Mouse (Mus musculus) induced T-regulatory cell, adult 2 months (primary cell): ENCODE measurements around the gene Dhx8.

Source experiments
- DNase-seq: peaks from one replicate; pipeline ENCODE4 v3.0.0-alpha.2; 2012; ENCODE audit warnings: low read depth

The Dhx8 gene

DNA sequence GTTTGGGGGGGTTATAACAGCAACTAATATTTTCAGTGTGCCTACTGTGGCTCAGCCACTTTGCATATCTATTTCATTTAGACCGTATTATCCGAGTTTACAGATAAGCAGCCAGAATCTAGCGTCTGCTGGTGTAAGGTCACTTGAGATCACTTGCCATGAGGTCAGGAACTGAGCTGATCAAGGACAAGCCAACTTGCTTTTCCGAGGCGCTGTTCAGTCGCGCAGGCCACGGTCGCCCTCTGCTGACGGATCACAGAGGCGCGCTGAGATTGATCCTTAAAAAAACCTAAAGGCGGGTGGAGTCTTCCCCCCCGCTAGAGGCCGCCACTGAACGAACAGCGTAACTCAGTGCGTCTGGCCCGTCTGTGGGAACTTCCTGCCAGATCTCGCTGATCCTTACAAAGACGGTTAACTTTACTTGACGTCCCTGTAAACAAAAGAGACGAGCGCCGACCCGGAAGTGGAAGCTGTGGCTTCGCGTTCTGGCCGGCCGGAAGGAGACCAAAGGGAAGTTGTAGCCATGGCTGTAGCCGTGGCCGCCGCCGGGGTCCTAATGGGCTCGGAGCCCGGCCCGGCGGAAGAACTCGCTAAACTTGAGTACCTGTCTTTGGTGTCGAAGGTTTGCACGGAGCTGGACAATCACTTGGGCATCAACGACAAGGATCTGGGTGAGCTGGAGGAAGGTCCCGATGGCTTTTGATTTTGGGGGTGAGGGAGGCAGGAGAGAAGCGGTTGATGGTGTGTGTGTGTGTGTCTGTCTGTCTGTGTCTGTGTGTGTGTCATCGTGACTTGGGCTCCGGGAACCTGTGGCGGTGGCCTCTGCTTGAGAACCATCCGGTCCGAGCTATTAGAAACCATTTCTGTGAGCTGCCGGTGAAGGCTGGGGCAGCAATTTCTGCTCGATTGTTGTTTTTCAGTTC, at the start of gene Dhx8:
Gene Dhx8, plus strand, starts transcription at position 402 of the 923 bp plus-strand sequence.
- DNase-seq: peak; percentile 99

DNA sequence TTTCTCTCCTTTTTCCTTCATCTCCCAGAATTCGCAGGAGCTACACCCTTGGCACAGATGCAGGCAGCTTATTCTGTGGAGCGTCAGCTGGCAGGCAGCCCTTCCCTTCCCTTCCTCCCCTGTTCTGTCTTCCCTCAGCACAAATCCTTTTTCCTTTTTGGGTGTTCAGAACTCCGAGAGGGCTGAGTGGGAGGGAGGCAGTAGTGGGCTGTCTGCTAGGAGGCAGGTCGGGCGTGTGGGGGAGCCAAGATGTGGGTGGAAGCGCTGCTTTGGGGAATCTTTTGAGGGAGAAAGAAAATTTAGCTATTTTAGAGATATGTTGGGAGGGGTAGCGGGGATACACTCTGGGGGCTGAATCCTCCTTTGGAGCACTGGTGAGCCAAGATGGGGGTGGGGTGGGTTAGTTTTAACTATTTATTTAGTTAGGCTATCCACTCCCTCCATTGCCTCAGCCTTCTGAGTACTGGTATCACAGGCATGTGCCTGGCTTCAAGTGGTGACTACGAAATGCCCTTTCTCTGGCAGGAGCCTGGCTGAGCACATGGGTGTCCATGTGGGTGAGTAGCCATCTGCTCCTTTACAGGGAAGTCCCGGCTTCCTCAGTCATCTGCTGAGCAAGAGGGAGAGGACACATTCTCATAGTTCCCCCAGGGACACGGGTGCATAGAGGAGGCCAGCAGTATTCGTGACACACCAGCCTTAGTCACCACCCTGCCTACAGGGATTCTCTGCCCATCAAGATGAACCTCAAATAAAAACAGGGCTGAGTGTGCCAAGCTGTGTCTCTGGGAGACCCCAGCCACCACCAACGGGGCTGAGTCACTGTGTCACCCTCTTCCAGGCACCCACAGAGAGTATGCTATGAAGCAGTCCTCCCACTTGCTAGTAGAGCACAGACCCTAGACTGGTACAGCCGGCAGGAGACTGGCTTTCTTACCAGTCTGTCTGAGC, 45.1 kb upstream of the Dhx8 start:
- DNase-seq: no peak

GRCm38 (mm10) chr11:101689701-101690113, 43.0 kb upstream of the Dhx8 start:
- DNase-seq: no peak

- DNase-seq: no peak
Observed at GRCm38 (mm10) chr11:101690326-101690725, 42.4 kb upstream of the Dhx8 start.

GRCm38 (mm10) chr11:101695906-101696661, 36.6 kb upstream of the Dhx8 start:
- no peak for DNase-seq

DNA sequence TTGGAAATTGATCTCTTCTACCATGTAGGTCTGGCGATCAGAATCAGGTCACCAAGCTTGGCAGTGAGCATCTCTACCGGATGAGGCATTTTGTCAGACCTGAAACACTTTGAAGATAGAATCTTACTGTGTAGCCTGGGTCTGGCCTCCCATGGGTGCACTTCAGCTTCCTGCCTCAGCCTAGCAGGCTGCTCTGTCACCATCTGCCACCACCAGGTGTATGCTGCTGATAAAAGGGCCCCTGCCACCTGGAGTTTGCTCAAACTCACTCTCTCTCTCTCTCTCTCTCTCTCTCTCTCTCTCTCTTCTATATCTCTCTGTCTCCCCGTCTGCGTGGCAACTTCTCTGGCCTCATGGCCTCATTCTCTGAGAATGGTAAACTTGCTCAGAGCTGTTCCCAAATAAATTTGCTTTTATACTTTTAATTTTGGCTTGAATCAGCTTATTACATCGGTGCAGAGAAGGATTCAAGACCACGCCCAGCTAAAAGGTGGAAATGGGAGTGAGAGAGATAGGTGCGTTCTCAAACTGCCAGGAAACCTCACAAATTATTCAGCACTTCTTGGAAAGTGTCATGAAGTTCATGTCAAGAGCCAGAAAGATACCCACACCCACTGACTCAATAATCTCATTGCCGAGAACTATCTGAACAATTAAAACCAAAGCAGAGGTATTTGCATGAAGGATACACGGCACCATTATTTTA, 35.4 kb upstream of the Dhx8 start:
- peak; percentile 40 for DNase-seq

GRCm38 (mm10) chr11:101698114-101698513, 34.6 kb upstream of the Dhx8 start:
- no peak for DNase-seq

- DNase-seq: no peak
Observed at GRCm38 (mm10) chr11:101699556-101699955, 33.2 kb upstream of the Dhx8 start.

DNA sequence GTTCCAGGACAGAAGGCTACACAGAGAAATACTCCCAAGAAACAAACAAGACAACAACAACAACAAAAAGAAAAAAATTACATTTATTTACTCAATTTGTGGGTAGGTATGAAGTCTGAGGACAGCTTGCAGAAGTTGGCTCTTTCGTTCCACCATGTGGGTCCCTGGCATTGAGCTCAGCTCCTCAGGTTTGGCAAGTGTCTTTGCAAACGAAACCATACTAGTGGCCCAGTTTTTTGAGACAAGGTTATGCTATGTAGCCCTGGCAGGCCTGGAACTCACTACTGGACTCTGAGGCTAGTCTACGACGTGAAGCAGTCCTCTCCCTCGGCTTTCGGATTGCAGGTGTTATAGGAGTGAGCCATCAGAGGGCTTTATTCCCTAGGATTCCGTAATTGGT, 32.7 kb upstream of the Dhx8 start:
- no peak for DNase-seq

DNA sequence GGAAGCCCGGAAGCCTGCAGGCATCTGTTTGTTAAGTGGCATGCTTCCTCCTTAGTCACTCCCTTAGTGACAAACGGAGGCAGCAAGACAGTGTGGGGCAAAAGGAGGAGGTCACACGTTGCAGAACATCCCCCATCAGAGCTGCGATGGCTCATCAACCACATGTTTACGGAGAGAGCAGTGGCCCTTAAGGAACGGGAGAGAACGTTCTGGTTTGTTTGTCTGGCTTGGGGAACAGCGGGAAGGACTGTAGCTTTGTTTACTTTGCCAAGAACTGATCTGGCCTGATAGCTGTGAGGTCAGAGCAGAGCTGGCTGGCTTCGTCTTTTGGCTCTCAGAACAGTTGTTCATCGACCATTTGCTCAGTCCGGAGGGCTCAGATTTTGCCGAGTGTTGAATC, 32.3 kb upstream of the Dhx8 start:
- DNase-seq: no peak

GRCm38 (mm10) chr11:101704081-101704480, 28.6 kb upstream of the Dhx8 start:
- DNase-seq: no peak

GRCm38 (mm10) chr11:101706764-101707448, 25.8 kb upstream of the Dhx8 start:
- no peak for DNase-seq

GRCm38 (mm10) chr11:101708482-101708881, 24.2 kb upstream of the Dhx8 start:
- DNase-seq: no peak

DNA sequence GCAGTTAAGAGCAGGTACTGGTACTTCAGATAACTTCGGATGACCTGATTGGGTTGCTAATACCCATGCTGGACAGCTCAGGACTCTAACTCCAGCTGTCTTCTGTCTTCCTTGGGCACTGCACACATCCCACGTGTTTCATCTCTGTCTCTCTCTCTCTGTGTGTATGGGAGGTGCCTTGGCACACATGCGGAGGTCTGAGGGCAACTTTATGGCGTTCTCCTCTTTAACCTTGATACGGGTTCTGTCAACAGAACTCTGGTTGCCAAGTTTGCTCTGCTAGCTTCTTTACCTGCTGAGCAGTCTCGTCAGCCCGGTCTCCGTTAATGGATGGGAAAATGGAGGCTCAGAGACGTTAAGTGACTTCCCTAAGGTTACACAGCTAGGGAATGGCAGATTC, 19.9 kb upstream of the Dhx8 start:
- DNase-seq: no peak

DNA sequence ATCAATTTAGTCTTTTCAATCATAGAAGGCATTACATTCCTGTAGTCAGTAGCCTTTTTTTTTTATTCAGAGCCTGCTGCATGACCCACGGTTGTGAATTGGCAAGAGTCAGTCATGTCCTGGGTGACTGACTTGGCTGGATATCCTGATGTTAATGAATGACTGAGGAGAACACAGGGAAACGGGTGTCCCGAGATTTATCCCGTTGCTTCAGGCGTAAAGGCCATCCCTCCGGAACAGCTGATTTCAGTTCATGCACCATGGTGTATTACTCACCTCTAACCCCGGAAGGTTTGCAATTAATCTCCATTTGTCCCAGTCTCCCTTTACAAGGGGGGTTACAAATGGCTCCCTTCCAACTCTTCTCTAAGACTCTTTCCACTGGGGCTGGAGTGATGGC, 18.7 kb upstream of the Dhx8 start:
- no peak for DNase-seq

- DNase-seq: no peak
Observed at GRCm38 (mm10) chr11:101718324-101718723, 14.4 kb upstream of the Dhx8 start.

GRCm38 (mm10) chr11:101719986-101720520, 12.7 kb upstream of the Dhx8 start:
- DNase-seq: no peak

- no peak for DNase-seq
Observed at GRCm38 (mm10) chr11:101725043-101725442, 7.7 kb upstream of the Dhx8 start.

DNA sequence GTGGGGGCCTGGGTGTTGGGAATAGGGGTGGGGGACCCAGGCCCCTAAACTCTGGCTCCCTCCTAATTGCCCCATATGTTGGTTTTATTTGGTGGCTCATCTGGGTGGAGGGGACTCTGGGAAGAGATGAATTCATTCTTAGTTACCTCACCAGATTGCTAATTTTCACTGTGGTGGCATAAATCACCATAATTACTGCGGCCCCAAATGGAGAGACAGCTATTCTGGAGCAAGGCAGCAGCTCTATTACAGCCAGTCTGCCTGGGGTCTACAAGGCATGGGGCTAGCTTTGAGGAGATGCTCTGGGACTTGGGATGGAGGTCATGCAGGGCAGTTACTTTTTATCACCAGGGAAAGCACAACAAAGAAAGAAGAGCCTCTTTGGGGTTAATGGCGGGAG, 6.0 kb upstream of the Dhx8 start:
- DNase-seq: no peak

DNA sequence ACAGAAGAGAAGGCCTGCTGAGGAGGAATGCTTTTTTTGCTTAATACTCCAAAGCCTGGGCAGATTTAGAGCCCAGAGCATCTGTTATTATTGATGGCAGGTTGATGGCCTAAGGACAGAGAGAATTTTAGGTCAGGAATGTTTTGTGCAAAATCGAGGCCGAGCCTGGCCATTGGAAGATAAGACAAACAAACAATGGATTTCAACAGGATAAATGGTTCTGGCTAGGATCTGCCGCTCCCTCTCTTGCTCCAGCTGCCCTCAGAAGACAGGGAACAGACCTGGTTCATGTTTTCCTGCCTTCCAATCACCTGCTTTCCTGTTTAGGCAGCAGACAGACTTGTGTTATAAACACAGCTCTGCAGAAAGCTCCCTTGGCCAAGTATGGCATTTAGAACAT, 3.4 kb upstream of the Dhx8 start:
- no peak for DNase-seq
